Mouse (Mus musculus) heart, adult 2 months (tissue): ENCODE data around the gene Slc35c2. TPM values are rescaled to one million over a fixed set of nuclear protein-coding genes. Genes with fewer than 3 reads are reported as not detected.

Experiments
- DNase-seq, 2 experiments: peaks; one replicate each; pipeline ENCODE4 v3.0.0; 2021
- H3K27ac ChIP-seq: fragments of 200-600 bp; 2 replicates; pipeline ENCODE4 v1.8.1; 2022
- H3K27me3 ChIP-seq: fragments of 200-500 bp; 2 replicates; pipeline ENCODE4 v1.6.1; 2012; ENCODE audit warnings: mild to moderate bottlenecking, low read length, inconsistent platforms, mixed read lengths; ENCODE audit not compliant: control insufficient read depth, insufficient read depth
- H3K36me3 ChIP-seq: fragments of 200-500 bp; 2 replicates; pipeline ENCODE4 v1.6.1; 2012; ENCODE audit warnings: low read length, inconsistent platforms; ENCODE audit not compliant: control insufficient read depth, insufficient read depth
- H3K4me1 ChIP-seq: fragments of 200-500 bp; 2 replicates; pipeline ENCODE4 v1.6.1; 2011; ENCODE audit warnings: low read length; ENCODE audit not compliant: control insufficient read depth, insufficient read depth
- H3K4me3 ChIP-seq: fragments of 200-600 bp; 2 replicates; pipeline ENCODE4 v1.8.1; 2022
- H3K79me2 ChIP-seq: fragments of 200-500 bp; replicated peaks from 2 replicates; pipeline ENCODE4 v1.6.1; 2012; ENCODE audit warnings: mild to moderate bottlenecking, inconsistent platforms, low read length, moderate library complexity, mixed read lengths; ENCODE audit not compliant: control insufficient read depth, insufficient read depth
- H3K9ac ChIP-seq: fragments of 200-500 bp; 2 replicates; pipeline ENCODE4 v1.6.1; 2012; ENCODE audit warnings: low read depth, mild to moderate bottlenecking, control low read depth, inconsistent platforms, low read length, mixed read lengths
- CTCF ChIP-seq: fragments of 200-600 bp; IDR thresholded peaks from 2 replicates; pipeline ENCODE4 v1.8.1; 2022; ENCODE audit warnings: antibody characterized with exemption, mild to moderate bottlenecking, moderate library complexity
- EP300 ChIP-seq: fragments of 200-500 bp; IDR thresholded peaks from 2 replicates; pipeline ENCODE4 v1.6.1; 2011; ENCODE audit warnings: low read depth, low read length, control low read depth; ENCODE audit not compliant: insufficient read depth
- POLR2A ChIP-seq: fragments of 200-500 bp; IDR thresholded peaks from 2 replicates; pipeline ENCODE4 v1.6.1; 2011; ENCODE audit warnings: mild to moderate bottlenecking, low read depth, low read length, control low read depth; ENCODE audit not compliant: insufficient read depth
- WGBS: fragments of 180-500 bp; shearing (Covaris S2); methylation state at CpG from one replicate; pipeline ENCODE4 v1.1.7; 2018; 5-methylcytosine and 5-hydroxymethylcytosine counted together
- intact Hi-C: fragments of 180-260 bp; cut with DNase I; formaldehyde crosslinking; loops from one replicate; pipeline ENCODE4 v1.15.1; 2025
- polyA plus RNA-seq: library from polyadenylated mRNA; depleted of rRNA; stranded (reverse); fragments of >200 nt; gene quantifications from 2 replicates; pipeline ENCODE4 v1.2.3, GENCODE M21; 2012
- total RNA-seq, 2 experiments: library from RNA; stranded (reverse); gene quantifications; 2 replicates each; pipeline ENCODE4 v1.2.3; 2021

Gene Slc35c2
- total and polyA plus RNA-seq, 3 experiments = 15.9 to 46.4 (median 18.1) TPM

DNA sequence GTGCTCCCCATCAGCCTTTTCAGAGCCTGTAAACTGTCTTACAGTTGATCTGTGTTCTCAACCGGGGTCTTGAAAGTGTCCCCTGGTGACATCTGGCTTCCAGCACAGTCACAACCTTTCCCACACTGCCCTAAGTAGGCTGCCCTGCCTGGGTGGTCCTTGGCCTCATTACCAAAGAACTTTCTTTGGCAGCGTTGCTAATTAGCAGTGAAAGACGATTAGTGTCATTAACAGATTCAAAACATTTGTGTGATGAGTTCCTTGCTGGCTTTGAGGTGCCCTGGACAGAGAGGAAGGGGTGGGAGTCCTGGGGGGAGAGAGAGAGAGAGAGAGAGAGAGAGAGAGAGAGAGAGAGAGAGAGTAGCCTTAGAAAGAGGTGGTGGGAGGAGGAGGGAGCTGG is 38.7 kb downstream of the Slc35c2 start:
- WGBS = 15% methylated on average over 3 of the region's 3 CpGs
- TF ChIP-seq CTCF (no peak), POLR2A (no peak), EP300 (no peak)
- no peak overlapping the region for H3K27ac ChIP-seq
- no peak overlapping the region for H3K9ac ChIP-seq
- no peaks in the 10 kb centered on the region for H3K4me1 ChIP-seq
- no peaks in the 10 kb centered on the region for H3K79me2 ChIP-seq
- 0 out of 2 replicates have a peak, but pooled peaks cover 1% of the 10 kb centered on the region for H3K27me3 ChIP-seq
- H3K36me3 ChIP-seq = no peaks in the 10 kb centered on the region
- intact Hi-C loops = no loop called here
- no peak overlapping the region for H3K4me3 ChIP-seq
- no peak for DNase-seq

DNA sequence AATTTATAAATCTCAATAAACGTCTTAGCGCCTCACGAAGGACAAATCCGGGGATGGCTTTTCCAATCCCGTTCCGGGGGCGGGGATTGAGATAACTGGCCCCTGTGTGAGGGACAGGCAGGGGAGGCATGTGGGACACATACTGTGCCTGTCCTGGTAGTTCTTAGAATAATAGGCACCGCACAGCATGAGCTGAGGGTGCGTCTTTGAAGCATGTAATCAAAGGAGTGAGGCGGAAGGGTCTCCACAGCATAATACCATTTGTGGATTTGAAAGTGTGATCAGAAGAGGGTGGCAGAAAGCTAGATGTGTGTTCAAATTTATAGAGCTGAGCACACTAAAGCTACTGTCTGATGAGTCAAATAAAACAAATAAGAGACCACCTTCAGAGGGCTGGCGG is 41.3 kb downstream of the Slc35c2 start:
- TF ChIP-seq POLR2A (no peak), EP300 (no peak), CTCF (no peak)
- Histone ChIP-seq H3K27ac (no peak overlapping the region), H3K9ac (no peak overlapping the region), H3K4me1 (no peaks in the 10 kb centered on the region), H3K36me3 (no peaks in the 10 kb centered on the region), H3K79me2 (no peaks in the 10 kb centered on the region), H3K27me3 (peaks cover 4% of the 10 kb centered on the region; the same call in 1 of the 2 replicates), H3K4me3 (no peak overlapping the region)
- WGBS = 20% methylated on average over 11 of the region's 11 CpGs
- no peak for DNase-seq
- intact Hi-C loops = no loop called here

DNA sequence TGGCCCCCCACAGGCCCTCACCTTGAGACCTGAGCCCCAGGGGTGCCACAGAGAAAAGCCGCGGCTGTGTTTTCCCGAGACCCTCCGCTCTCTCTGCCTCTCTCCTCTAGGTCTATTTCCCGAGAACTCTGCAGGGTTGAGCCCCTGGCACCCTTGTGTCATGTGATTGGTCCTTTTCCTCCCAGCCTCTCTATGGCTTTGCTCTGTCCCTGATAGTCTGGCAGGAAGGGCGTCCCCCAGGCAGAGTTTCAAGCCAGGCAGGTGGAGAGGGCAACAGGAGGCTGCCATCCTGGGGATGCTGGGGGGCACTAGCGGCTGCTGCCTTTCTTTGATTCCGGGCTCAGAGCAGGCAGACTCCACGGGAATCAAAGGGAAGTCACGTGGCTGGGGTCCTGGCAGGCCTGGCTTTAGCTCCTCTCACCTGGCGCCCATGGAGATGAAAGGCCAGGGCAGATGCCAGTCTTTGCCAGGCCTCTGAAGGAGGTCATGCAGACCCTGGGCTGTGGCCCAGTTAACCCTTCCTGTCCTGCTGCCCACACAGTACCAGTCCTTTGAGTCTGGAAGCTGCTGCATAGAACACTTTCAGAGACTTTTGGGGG is 44.4 kb downstream of the Slc35c2 start:
- WGBS = 10% methylated on average over 11 of the region's 11 CpGs
- no peaks in the 10 kb centered on the region for H3K79me2 ChIP-seq
- DNase-seq = no peak
- no peak overlapping the region for H3K9ac ChIP-seq
- no peak overlapping the region for H3K4me3 ChIP-seq
- intact Hi-C loops = no loop called here
- H3K27me3 ChIP-seq = peaks cover 8% of the 10 kb centered on the region
- H3K36me3 ChIP-seq = no peaks in the 10 kb centered on the region
- no peak overlapping the region for H3K27ac ChIP-seq
- H3K4me1 ChIP-seq = no peaks in the 10 kb centered on the region; the same call in 1 of the 2 replicates
- TF ChIP-seq EP300 = no peak
- TF ChIP-seq POLR2A = no peak
- no peak for TF ChIP-seq CTCF

DNA sequence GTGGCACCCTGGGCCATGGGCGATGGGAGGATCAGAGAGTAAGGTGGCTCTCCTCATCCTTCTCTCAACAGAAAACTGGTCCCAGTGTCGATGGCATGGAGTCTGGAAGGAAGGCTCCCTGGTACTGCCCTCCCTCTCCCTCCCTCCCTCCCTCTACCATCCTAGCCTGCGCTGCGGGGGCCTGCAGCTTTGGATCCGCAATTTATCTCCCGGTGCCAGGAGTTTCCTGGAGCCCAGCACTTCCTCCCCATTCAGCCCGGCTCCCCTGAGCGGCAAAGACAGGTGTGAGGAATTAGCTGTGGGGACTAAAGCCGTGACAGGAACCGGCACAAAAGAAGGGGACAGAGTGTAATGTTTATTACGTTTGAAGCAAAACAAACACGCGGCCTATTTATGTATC is 45.1 kb downstream of the Slc35c2 start:
- peaks cover 8% of the 10 kb centered on the region for H3K27me3 ChIP-seq
- no peak overlapping the region for H3K27ac ChIP-seq
- H3K36me3 ChIP-seq = no peaks in the 10 kb centered on the region
- H3K4me3 ChIP-seq = no peak overlapping the region
- intact Hi-C loops = no loop called here
- DNase-seq = no peak
- no peak for TF ChIP-seq EP300
- TF ChIP-seq CTCF = no peak
- no peak for TF ChIP-seq POLR2A
- no peaks in the 10 kb centered on the region for H3K79me2 ChIP-seq
- no peak overlapping the region for H3K9ac ChIP-seq
- no peaks in the 10 kb centered on the region; the same call in 1 of the 2 replicates for H3K4me1 ChIP-seq
- 6% methylated on average over 13 of the region's 13 CpGs for WGBS

DNA sequence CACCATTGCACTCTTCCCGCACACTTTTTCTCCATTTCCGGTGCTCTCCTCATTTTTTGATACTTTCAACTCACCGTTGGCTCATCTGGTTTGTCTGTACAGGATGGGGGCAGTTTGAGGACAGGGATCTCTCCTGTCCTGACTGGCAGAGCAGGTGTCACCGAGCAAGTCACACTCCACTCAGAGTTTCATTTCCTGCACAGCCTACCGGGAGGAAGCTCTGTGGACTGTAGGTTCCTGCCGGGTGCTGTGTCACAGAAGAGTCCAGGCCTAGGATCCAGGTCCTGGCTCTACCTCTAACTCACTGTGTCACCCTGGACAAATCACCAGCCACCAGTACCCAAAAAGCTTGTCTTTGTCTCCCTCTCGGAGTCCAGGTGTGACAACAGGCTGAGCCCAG is 45.9 kb downstream of the Slc35c2 start:
- H3K9ac ChIP-seq = no peak overlapping the region
- 35% methylated on average over 7 of the region's 7 CpGs for WGBS
- intact Hi-C loops = no loop called here
- peaks cover 8% of the 10 kb centered on the region for H3K27me3 ChIP-seq
- no peak overlapping the region for H3K4me3 ChIP-seq
- no peaks in the 10 kb centered on the region for H3K36me3 ChIP-seq
- H3K79me2 ChIP-seq = no peaks in the 10 kb centered on the region
- no peak overlapping the region for H3K27ac ChIP-seq
- DNase-seq = no peak
- no peak for TF ChIP-seq EP300
- no peak for TF ChIP-seq POLR2A
- TF ChIP-seq CTCF = no peak
- no peaks in the 10 kb centered on the region; the same call in 1 of the 2 replicates for H3K4me1 ChIP-seq

DNA sequence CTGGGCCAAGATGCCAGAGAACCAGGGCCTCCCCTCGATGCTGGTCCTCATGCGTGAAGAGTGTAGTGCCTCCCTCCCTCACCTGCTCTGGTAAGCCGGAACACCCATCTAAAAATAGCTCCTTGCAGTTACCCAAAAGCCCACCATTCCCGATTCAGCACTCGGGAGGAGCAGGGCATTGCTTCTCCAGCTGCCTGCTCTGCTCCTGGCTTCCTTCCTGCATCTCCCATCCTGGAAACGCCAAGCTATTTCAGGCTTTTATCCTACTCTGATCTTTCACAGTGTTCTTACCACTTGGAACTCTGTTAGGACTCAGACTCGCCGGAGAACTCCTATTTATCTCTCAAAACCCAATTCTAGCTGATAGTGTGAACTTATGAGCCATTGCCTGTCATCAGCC is 47.3 kb downstream of the Slc35c2 start:
- 8% methylated on average over 8 of the region's 8 CpGs for WGBS
- no peak for DNase-seq
- no peak for TF ChIP-seq CTCF
- TF ChIP-seq POLR2A = no peak
- TF ChIP-seq EP300 = no peak
- no peaks in the 10 kb centered on the region; the same call in 1 of the 2 replicates for H3K4me1 ChIP-seq
- no peaks in the 10 kb centered on the region for H3K36me3 ChIP-seq
- intact Hi-C loops = no loop called here
- peaks cover 8% of the 10 kb centered on the region for H3K27me3 ChIP-seq
- no peak overlapping the region for H3K4me3 ChIP-seq
- no peak overlapping the region for H3K9ac ChIP-seq
- no peak overlapping the region for H3K27ac ChIP-seq
- H3K79me2 ChIP-seq = no peaks in the 10 kb centered on the region
